Mouse (Mus musculus) kidney, embryonic 16.5 days (tissue): Measurements from ENCODE around the gene Hist1h2ad. TPM values are rescaled to one million over a fixed set of nuclear protein-coding genes. Genes with fewer than 3 reads are reported as not detected.

Experiments
- ATAC-seq: fragments of 200-750 bp; cut with Nextera tagmentation; 2 replicates; pipeline ENCODE4 v1.8.0; 2017; ENCODE audit warnings: moderate TSS enrichment; ENCODE audit not compliant: low FRiP score, low TSS enrichment
- H3K27ac ChIP-seq: fragments of 300-500 bp; sonication (generic); 2 replicates; pipeline ENCODE4 v1.5.1; 2014; ENCODE audit warnings: low read length
- H3K27me3 ChIP-seq: fragments of 300-500 bp; sonication (generic); 2 replicates; pipeline ENCODE4 v1.6.1; 2014; ENCODE audit warnings: low read length, control low read depth, mixed read lengths; ENCODE audit not compliant: insufficient read depth
- H3K36me3 ChIP-seq: fragments of 300-500 bp; sonication (generic); 2 replicates; pipeline ENCODE4 v1.6.1; 2014; ENCODE audit warnings: low read length, control low read depth, mixed read lengths; ENCODE audit not compliant: insufficient read depth
- H3K4me1 ChIP-seq: fragments of 300-500 bp; sonication (generic); 2 replicates; pipeline ENCODE4 v1.6.1; 2014; ENCODE audit warnings: low read length, control low read depth, mixed read lengths; ENCODE audit not compliant: insufficient read depth
- H3K4me2 ChIP-seq: fragments of 300-500 bp; sonication (generic); replicated peaks from 2 replicates; pipeline ENCODE4 v1.6.1; 2014; ENCODE audit warnings: low read depth, low read length
- H3K4me3 ChIP-seq: fragments of 300-500 bp; sonication (generic); 2 replicates; pipeline ENCODE4 v1.5.1; 2014; ENCODE audit warnings: mild to moderate bottlenecking, low read length
- H3K9ac ChIP-seq: fragments of 300-500 bp; sonication (generic); replicated peaks from 2 replicates; pipeline ENCODE4 v1.6.1; 2014; ENCODE audit warnings: low read length
- H3K9me3 ChIP-seq: fragments of 300-500 bp; sonication (generic); 2 replicates; pipeline ENCODE4 v1.6.1; 2016; ENCODE audit warnings: low read length, control low read depth
- WGBS: fragments of 180-500 bp; shearing (Covaris S2); extraction: QIAGEN DNeasy Blood & Tissue Kit; methylation state at CpG from one replicate; pipeline ENCODE4 v1.1.7; 2014; 5-methylcytosine and 5-hydroxymethylcytosine counted together
- polyA plus RNA-seq: library from polyadenylated mRNA; unstranded; fragments of >200 nt; fragmentation: Nextera tagmentation; extraction: Ambion mirVana; gene quantifications from 2 replicates; pipeline ENCODE4 v1.2.1, GENCODE M21; 2015

The Hist1h2ad gene
- polyA plus RNA-seq, 1 experiment from 2014 or later, result 3.0 TPM

DNA sequence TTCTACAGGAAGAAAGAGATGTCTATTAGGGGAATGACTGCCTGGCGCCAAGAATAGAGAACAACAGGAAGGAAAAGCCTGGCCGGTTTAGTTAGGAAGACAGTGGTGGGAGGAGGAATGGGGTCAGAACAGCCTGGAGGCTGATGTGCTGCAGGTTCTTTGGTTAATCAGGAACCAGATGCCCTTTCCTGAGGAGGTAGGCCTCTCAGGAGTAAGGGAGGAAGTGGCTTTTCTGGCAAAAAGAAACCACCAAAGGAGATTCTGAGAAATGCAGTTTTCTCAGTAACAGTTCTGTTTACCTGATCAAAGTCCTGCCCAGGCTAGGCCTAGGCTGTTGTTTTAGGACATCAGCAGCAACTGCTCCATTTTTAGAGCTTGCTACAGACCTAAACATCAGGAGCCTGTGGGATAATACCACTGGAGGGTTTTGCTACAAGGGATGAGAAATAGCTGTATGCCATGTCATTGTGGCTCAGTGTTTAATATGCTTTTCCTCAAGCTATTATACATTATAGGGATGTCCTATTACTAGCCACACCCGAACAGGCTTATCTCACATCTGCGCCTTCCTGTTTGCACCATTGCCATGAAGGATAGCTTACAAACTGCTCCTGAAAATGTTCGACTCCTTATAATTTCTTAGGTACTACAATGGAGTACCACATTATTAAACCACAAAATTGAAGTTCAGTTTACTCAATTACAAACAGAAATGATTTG is 19.0 kb downstream of the Hist1h2ad start:
- WGBS, result 55% methylated on average over 5 of the region's 5 CpGs
- Histone ChIP-seq H3K36me3 (no peaks in the 10 kb centered on the region), H3K27me3 (no peaks in the 10 kb centered on the region), H3K4me1 (peaks cover 14% of the 10 kb centered on the region), H3K4me2 (0 out of 2 replicates have a peak overlapping the region, but pooled peaks have one; percentile 12), H3K27ac (peak overlapping the region; percentile 86), H3K9ac (no peak overlapping the region; the same call in 1 of the 2 replicates), H3K4me3 (no peak overlapping the region), H3K9me3 (no peaks in the 10 kb centered on the region)
- peak; percentile 61; the same call in 1 of the 2 replicates for ATAC-seq

DNA sequence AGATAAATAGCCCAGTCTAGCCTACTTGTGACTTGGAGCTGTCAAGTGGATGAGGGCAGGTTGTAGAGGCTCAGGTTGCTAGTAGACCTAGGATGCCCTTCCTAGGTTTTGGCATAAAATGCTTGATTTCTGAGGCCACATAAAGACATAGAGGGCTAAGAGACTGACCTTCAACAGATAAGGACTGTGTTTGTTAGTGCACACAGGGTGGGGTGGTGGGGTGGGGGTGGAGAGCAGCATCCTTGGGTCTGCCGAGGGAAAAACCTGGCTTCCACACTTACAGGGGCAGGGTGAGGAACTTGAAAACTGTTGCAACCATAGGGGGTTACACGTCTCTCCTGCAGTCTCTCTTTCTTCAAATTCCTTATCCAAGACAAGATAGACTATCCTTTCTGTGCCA is 21.0 kb downstream of the Hist1h2ad start:
- Histone ChIP-seq H3K9me3 (no peaks in the 10 kb centered on the region), H3K27me3 (no peaks in the 10 kb centered on the region), H3K27ac (no peak overlapping the region), H3K36me3 (no peaks in the 10 kb centered on the region), H3K4me1 (peaks cover 14% of the 10 kb centered on the region), H3K9ac (no peak overlapping the region), H3K4me2 (no peak overlapping the region), H3K4me3 (no peak overlapping the region)
- no peak for ATAC-seq
- 91% methylated on average over 2 of the region's 2 CpGs for WGBS

DNA sequence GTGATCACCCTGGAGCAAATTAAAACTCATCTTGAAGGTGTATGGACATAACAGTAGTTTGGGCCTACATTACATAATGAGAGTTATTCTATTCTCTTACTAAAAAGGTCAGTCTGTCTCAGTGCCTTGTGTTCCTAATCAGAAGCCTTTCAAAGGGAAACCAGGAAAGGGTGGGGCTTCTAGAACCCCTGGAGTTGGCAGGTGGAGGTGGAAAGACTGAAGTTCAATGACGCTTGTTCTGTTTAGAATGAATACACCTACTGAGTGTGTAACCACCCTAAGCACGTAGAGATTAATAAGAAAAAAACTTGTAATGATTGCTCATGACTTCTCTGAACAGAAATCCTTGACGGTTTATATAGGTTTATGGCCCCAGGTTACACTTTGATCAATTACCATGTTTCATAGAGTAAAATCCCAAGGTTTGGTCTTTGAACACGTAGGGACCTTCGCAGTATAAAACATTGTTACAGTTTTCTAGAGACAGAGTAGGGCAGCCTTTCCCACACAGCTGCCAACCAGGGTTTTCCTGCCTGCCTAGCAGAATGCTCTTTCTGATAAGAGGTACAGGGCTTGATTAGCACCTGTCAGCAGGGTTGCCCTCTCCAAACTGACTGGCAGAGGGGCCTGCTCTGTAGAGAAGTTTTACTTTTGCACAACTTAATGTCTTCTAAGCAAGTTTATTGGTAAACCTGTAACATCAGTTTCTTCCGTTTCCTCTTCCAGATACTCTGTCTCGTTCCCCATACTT is 21.6 kb downstream of the Hist1h2ad start:
- H3K4me1 ChIP-seq, result peaks cover 14% of the 10 kb centered on the region
- H3K36me3 ChIP-seq, result no peaks in the 10 kb centered on the region
- WGBS, result 78% methylated on average over 7 of the region's 7 CpGs
- H3K9me3 ChIP-seq, result no peaks in the 10 kb centered on the region
- no peak overlapping the region for H3K27ac ChIP-seq
- H3K4me3 ChIP-seq, result no peak overlapping the region
- no peak overlapping the region for H3K4me2 ChIP-seq
- no peak for ATAC-seq
- no peaks in the 10 kb centered on the region for H3K27me3 ChIP-seq
- H3K9ac ChIP-seq, result no peak overlapping the region

DNA sequence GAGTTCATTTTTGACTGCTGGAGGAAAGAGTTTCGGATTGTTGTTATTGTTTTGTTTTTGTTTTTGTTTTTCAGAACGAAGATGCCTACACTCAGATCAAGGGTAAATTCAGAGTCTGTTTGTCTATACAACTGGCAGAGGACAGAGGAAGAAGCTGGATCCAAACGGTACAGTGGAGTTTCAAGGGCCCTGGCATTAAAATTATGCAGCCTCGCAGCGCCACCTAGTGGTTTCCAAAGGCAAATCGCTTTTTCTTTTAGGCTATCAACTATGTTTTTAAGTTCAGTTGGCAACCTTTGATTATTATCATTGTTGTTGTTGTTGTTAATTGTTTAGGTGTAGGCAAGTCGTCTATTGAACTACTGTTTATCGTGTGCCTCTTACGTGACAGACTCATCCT is 23.8 kb downstream of the Hist1h2ad start:
- ATAC-seq, result peak; percentile 65; the same call in 1 of the 2 replicates

DNA sequence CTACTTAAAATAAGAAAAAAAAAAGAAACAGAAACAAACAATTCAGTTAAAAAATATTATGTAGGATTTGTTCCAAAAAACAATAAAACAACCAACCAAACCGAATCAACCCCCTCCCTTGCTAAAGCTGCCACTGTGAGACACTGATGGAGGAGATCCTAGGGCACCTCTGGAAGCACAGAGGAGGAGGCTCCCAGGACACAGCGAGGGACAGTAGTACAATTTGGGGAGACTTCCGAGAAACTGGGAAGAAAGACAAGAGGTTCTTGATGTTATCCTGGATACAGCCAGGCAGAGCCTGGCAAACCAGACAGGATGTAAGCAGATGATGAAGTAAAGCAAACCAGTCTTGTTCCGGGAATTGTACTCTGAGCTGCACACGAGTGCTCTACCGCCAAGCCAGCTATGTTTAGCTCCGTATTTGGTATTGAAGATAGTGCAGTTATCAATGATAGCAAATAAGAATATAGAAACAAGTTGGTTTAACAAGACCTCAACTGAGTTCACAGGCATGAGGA is 29.1 kb downstream of the Hist1h2ad start:
- H3K9me3 ChIP-seq, result no peaks in the 10 kb centered on the region
- H3K36me3 ChIP-seq, result no peaks in the 10 kb centered on the region
- H3K4me3 ChIP-seq, result no peak overlapping the region
- no peak overlapping the region for H3K9ac ChIP-seq
- no peak overlapping the region for H3K27ac ChIP-seq
- no peak for ATAC-seq
- 73% methylated on average over 7 of the region's 7 CpGs for WGBS
- H3K27me3 ChIP-seq, result no peaks in the 10 kb centered on the region
- H3K4me2 ChIP-seq, result no peak overlapping the region
- no peaks in the 10 kb centered on the region for H3K4me1 ChIP-seq

More for the DNA sequence above, 23.8 kb downstream of the Hist1h2ad start:
- Histone ChIP-seq H3K4me3 (no peak overlapping the region), H3K36me3 (no peaks in the 10 kb centered on the region), H3K27me3 (no peaks in the 10 kb centered on the region), H3K4me2 (no peak overlapping the region), H3K9ac (no peak overlapping the region), H3K27ac (no peak overlapping the region), H3K9me3 (no peaks in the 10 kb centered on the region), H3K4me1 (peaks cover 9% of the 10 kb centered on the region)
- WGBS, result 6% methylated on average over 9 of the region's 9 CpGs

DNA sequence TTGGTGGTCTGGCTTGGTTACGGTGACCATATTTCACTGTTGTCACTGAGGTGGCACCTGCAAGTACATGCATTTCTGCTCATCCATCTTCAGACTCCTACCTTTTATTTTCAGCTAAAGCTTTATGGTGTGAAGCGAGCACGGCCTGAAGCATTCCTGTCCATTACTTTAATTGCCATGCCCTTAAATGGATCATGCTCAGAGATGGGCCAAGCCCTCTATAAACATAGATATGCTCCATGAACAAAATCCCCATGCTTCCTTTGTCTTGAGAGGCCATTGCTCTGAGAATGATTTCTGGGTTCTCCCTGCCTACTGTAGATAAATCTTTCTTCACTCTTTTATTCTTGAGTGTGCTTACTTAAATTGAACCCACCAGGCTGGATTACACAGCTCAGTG is 30.3 kb downstream of the Hist1h2ad start:
- H3K27me3 ChIP-seq, result no peaks in the 10 kb centered on the region
- H3K9me3 ChIP-seq, result no peaks in the 10 kb centered on the region
- ATAC-seq, result peak; percentile 49; the same call in 1 of the 2 replicates
- no peak overlapping the region for H3K27ac ChIP-seq
- H3K4me2 ChIP-seq, result no peak overlapping the region
- WGBS, result 34% methylated on average over 3 of the region's 3 CpGs
- H3K9ac ChIP-seq, result no peak overlapping the region
- H3K36me3 ChIP-seq, result no peaks in the 10 kb centered on the region
- H3K4me1 ChIP-seq, result no peaks in the 10 kb centered on the region
- no peak overlapping the region for H3K4me3 ChIP-seq

DNA sequence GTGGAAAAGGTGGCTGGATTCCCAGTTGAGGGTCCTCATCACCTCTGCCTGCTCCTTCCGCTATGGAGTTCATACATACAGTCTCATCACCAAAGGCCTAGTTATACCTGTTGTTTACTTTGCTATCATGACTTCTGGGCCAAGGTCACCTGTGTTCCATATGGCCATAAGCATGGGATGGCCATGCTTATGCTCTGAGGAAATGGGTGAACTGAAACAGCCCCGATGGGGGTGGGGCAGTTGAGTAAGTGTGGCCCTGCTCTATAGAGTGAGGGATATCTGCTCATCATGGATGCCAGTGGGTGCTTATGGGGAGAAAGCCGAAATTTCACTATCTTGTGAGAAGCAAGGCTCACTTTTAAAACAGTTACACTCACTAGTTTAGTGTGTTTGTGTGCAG is 30.9 kb downstream of the Hist1h2ad start:
- ATAC-seq, result peak; percentile 39; the same call in 1 of the 2 replicates
- Histone ChIP-seq H3K4me1 (no peaks in the 10 kb centered on the region), H3K9ac (no peak overlapping the region), H3K27me3 (no peaks in the 10 kb centered on the region), H3K36me3 (no peaks in the 10 kb centered on the region), H3K4me2 (no peak overlapping the region), H3K4me3 (no peak overlapping the region), H3K9me3 (no peaks in the 10 kb centered on the region), H3K27ac (no peak overlapping the region)
- WGBS, result 90% methylated on average over 3 of the region's 3 CpGs

DNA sequence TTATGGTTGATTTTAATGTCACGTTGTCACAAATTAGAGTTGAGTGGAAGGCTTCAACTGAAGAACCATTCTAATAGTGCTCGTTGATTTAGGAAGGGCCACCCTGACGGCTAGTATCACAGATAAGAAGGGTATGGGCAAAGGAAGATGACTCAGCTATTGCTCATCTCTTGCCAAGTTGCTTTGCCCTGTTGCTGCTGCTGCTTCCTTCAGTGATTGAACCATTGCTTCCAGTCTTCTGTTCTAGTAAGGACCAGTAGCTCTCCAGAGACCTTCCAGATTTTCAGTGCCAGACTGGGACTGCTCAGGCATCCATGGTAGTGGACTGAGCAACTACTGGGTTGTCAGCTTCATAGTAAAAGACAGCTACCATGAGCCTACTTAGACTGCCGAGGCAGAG is 35.0 kb downstream of the Hist1h2ad start:
- Histone ChIP-seq H3K9ac (no peak overlapping the region), H3K4me1 (no peaks in the 10 kb centered on the region), H3K36me3 (no peaks in the 10 kb centered on the region), H3K4me3 (no peak overlapping the region), H3K9me3 (no peaks in the 10 kb centered on the region), H3K27me3 (no peaks in the 10 kb centered on the region), H3K27ac (no peak overlapping the region), H3K4me2 (no peak overlapping the region)
- 82% methylated on average over 4 of the region's 4 CpGs for WGBS
- no peak for ATAC-seq

DNA sequence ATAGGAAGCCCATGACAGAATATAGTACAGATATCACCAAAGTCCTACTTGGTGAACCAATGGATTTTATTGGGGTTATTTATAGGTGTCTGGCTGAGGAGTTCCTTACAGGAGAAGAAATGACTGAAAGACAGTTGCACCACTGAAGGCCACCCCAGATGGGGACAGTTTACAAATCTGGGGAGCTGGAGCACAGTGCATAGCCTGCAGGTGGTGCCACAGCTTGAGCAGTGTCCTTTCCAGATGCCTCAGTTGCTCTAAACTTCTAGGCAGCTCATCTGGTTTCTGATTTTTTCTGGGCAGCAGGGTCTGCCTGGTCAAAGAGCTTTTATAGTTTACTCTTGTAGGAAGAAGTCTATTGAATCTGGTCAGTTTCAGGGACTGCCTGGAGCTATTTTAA is 35.7 kb downstream of the Hist1h2ad start:
- no peaks in the 10 kb centered on the region for H3K27me3 ChIP-seq
- no peak overlapping the region for H3K4me3 ChIP-seq
- no peak overlapping the region for H3K9ac ChIP-seq
- H3K36me3 ChIP-seq, result no peaks in the 10 kb centered on the region
- no peak overlapping the region for H3K4me2 ChIP-seq
- H3K9me3 ChIP-seq, result no peaks in the 10 kb centered on the region
- no peak for ATAC-seq
- H3K4me1 ChIP-seq, result no peaks in the 10 kb centered on the region
- H3K27ac ChIP-seq, result no peak overlapping the region

DNA sequence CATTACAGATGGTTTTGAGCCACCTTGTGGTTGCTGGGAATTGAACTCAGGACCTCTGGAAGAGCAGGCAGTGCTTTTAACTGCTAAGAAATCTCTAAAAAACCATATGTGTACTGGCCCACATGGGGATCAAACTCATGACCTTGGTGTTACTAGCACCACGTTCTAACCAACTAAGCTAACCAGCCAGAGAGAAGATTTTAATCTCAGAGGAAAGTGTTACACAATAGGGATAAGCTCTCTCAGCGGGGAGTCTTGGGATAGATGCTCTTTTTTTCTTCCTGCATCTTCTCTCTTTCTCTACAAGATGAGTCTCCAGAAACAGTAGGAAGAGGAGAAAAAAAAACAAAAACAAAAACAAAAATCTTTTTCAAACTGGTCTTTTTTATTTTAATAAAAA is 36.2 kb downstream of the Hist1h2ad start:
- WGBS, result 74% methylated on average over 2 of the region's 2 CpGs
- no peaks in the 10 kb centered on the region for H3K9me3 ChIP-seq
- no peak overlapping the region for H3K9ac ChIP-seq
- no peaks in the 10 kb centered on the region for H3K36me3 ChIP-seq
- H3K27ac ChIP-seq, result no peak overlapping the region
- H3K4me2 ChIP-seq, result no peak overlapping the region
- no peaks in the 10 kb centered on the region for H3K4me1 ChIP-seq
- no peaks in the 10 kb centered on the region for H3K27me3 ChIP-seq
- H3K4me3 ChIP-seq, result no peak overlapping the region
- no peak for ATAC-seq
